Mouse (Mus musculus) hindbrain, embryonic 14.5 days (tissue): Measurements from ENCODE around the gene Baz2a. TPM values are rescaled to one million over a fixed set of nuclear protein-coding genes. Genes with fewer than 3 reads are reported as not detected.
A peak's percentile ranks its signal among the peaks of the same experiment; 100 is the strongest.
"Not testable (repeated sequence)": the region's sequence is repeated elsewhere in the genome, so short reads cannot be mapped to it uniquely, and the experiment has no call there.

Source experiments
- ATAC-seq: fragments of 200-750 bp; cut with Nextera tagmentation; 2 replicates; pipeline ENCODE4 v1.8.0; 2017; ENCODE audit warnings: moderate number of reproducible peaks, mild to moderate bottlenecking, moderate TSS enrichment, moderate library complexity; ENCODE audit not compliant: low FRiP score
- DNase-seq: peaks from one replicate; pipeline ENCODE4 v3.0.0-alpha.2; 2015; ENCODE audit warnings: low spot score
- H3K27ac ChIP-seq: fragments of 300-500 bp; sonication (generic); 2 replicates; pipeline ENCODE4 v1.5.1; 2014; ENCODE audit warnings: mild to moderate bottlenecking, moderate library complexity
- H3K27me3 ChIP-seq: fragments of 300-500 bp; sonication (generic); 2 replicates; pipeline ENCODE4 v1.6.1; 2014; ENCODE audit warnings: mild to moderate bottlenecking, low read length, mixed read lengths; ENCODE audit not compliant: control insufficient read depth, insufficient read depth
- H3K36me3 ChIP-seq: fragments of 300-500 bp; sonication (generic); replicated peaks from 2 replicates; pipeline ENCODE4 v1.6.1; 2014; ENCODE audit not compliant: control insufficient read depth, insufficient read depth
- H3K4me1 ChIP-seq: fragments of 300-500 bp; sonication (generic); replicated peaks from 2 replicates; pipeline ENCODE4 v1.6.1; 2014; ENCODE audit warnings: antibody characterized with exemption, low read length, mixed read lengths; ENCODE audit not compliant: control insufficient read depth, insufficient read depth
- H3K4me2 ChIP-seq: fragments of 300-500 bp; sonication (generic); replicated peaks from 2 replicates; pipeline ENCODE4 v1.6.1; 2014; ENCODE audit warnings: mild to moderate bottlenecking, moderate library complexity
- H3K4me3 ChIP-seq: fragments of 300-500 bp; sonication (generic); replicated peaks from 2 replicates; pipeline ENCODE4 v1.5.1; 2014; ENCODE audit warnings: mild to moderate bottlenecking, low read length
- H3K9ac ChIP-seq: fragments of 300-500 bp; sonication (generic); 2 replicates; pipeline ENCODE4 v1.6.1; 2014
- H3K9me3 ChIP-seq: fragments of 300-500 bp; sonication (generic); 2 replicates; pipeline ENCODE4 v1.6.1; 2016; ENCODE audit warnings: low read length; ENCODE audit not compliant: control insufficient read depth
- WGBS: fragments of 180-500 bp; shearing (Covaris S2); extraction: QIAGEN DNeasy Blood & Tissue Kit; methylation state at CpG from one replicate; pipeline ENCODE4 v1.1.7; 2014; 5-methylcytosine and 5-hydroxymethylcytosine counted together
- polyA plus RNA-seq: library from polyadenylated mRNA; unstranded; fragments of >200 nt; fragmentation: Nextera tagmentation; extraction: Ambion mirVana; gene quantifications from 2 replicates; pipeline ENCODE4 v1.2.1, GENCODE M21; 2014

Baz2a gene
- polyA plus RNA-seq, 1 experiment from 2014 or later: 19.0 TPM

- Histone ChIP-seq H3K27me3 (no peaks in the 10 kb centered on the region), H3K4me3 (no peak overlapping the region), H3K9ac (no peak overlapping the region), H3K4me2 (no peak overlapping the region), H3K4me1 (peaks cover 6% of the 10 kb centered on the region), H3K9me3 (no peaks in the 10 kb centered on the region), H3K27ac (no peak overlapping the region), H3K36me3 (peaks cover 40% of the 10 kb centered on the region)
- 96% methylated on average over 8 of the region's 8 CpGs for WGBS
- ATAC-seq: no peak
- DNase-seq: no peak
Observed at GRCm38 (mm10) chr10:128053001-128053400, 38.4 kb upstream of the Baz2a start.

- H3K4me3 ChIP-seq: peak overlapping the region; percentile 61
- peak overlapping the region; percentile 80 for H3K4me2 ChIP-seq
- ATAC-seq: no peak
- DNase-seq: no peak
- 0 out of 2 replicates have a peak, but pooled peaks cover 3% of the 10 kb centered on the region for H3K36me3 ChIP-seq
- no peaks in the 10 kb centered on the region for H3K9me3 ChIP-seq
- peak overlapping the region; percentile 99 for H3K27ac ChIP-seq
- WGBS: under 1% methylated on average over 18 of the region's 18 CpGs
- H3K9ac ChIP-seq: peak overlapping the region; percentile 89
- H3K27me3 ChIP-seq: no peaks in the 10 kb centered on the region
- peaks cover 23% of the 10 kb centered on the region for H3K4me1 ChIP-seq
Observed at GRCm38 (mm10) chr10:128058184-128058583, 33.2 kb upstream of the Baz2a start.

GRCm38 (mm10) chr10:128058601-128059151, 32.7 kb upstream of the Baz2a start, which contains the start of gene Ptges3:
TSS of gene Ptges3 (plus strand) at chr10:128058954.
- DNase-seq: peak; percentile 98
- peaks cover 23% of the 10 kb centered on the region for H3K4me1 ChIP-seq
- under 1% methylated on average over 63 of the region's 72 CpGs for WGBS
- no peaks in the 10 kb centered on the region for H3K9me3 ChIP-seq
- H3K9ac ChIP-seq: peak within 1 kb of the TSS; percentile 89
- peak within 1 kb of the TSS; percentile 99 for H3K27ac ChIP-seq
- no peaks in the 10 kb centered on the region for H3K27me3 ChIP-seq
- 0 out of 2 replicates have a peak, but pooled peaks cover 3% of the 10 kb centered on the region for H3K36me3 ChIP-seq
- peak within 1 kb of the TSS; percentile 61 for H3K4me3 ChIP-seq
- peak within 1 kb of the TSS; percentile 80 for H3K4me2 ChIP-seq
- peak; percentile 93 for ATAC-seq

- ATAC-seq (peak; percentile 41), DNase-seq (no peak)
- no peaks in the 10 kb centered on the region for H3K9me3 ChIP-seq
- peak overlapping the region; percentile 61 for H3K4me3 ChIP-seq
- peak overlapping the region; percentile 80 for H3K4me2 ChIP-seq
- H3K4me1 ChIP-seq: peaks cover 23% of the 10 kb centered on the region
- under 1% methylated on average over 58 of the region's 62 CpGs for WGBS
- H3K27ac ChIP-seq: peak overlapping the region; percentile 99
- no peaks in the 10 kb centered on the region for H3K27me3 ChIP-seq
- H3K36me3 ChIP-seq: 0 out of 2 replicates have a peak, but pooled peaks cover 3% of the 10 kb centered on the region
- H3K9ac ChIP-seq: peak overlapping the region; percentile 89
Observed at GRCm38 (mm10) chr10:128059207-128059981, 32.0 kb upstream of the Baz2a start.

- peaks cover 23% of the 10 kb centered on the region for H3K4me1 ChIP-seq
- no peaks in the 10 kb centered on the region for H3K27me3 ChIP-seq
- no peak overlapping the region for H3K4me3 ChIP-seq
- H3K36me3 ChIP-seq: 0 out of 2 replicates have a peak, but pooled peaks cover 3% of the 10 kb centered on the region
- no peak for DNase-seq
- H3K9ac ChIP-seq: no peak overlapping the region; the same call in 1 of the 2 replicates
- H3K9me3 ChIP-seq: no peaks in the 10 kb centered on the region
- ATAC-seq: no peak
- peak overlapping the region; percentile 80 for H3K4me2 ChIP-seq
- no peak overlapping the region for H3K27ac ChIP-seq
- WGBS: 91% methylated on average over 5 of the region's 5 CpGs
Observed at GRCm38 (mm10) chr10:128061109-128061508, 30.3 kb upstream of the Baz2a start.

- Histone ChIP-seq H3K9me3 (no peaks in the 10 kb centered on the region), H3K27me3 (no peaks in the 10 kb centered on the region), H3K36me3 (0 out of 2 replicates have a peak, but pooled peaks cover 7% of the 10 kb centered on the region), H3K4me1 (peaks cover 23% of the 10 kb centered on the region), H3K27ac (no peak overlapping the region), H3K4me2 (no peak overlapping the region), H3K4me3 (no peak overlapping the region), H3K9ac (no peak overlapping the region)
- ATAC-seq (no peak), DNase-seq (no peak)
- WGBS: 94% methylated on average over 6 of the region's 6 CpGs
Observed at GRCm38 (mm10) chr10:128062221-128062989, 29.0 kb upstream of the Baz2a start.

GRCm38 (mm10) chr10:128066072-128066471, 25.3 kb upstream of the Baz2a start:
- ATAC-seq: no peak
- no peak for DNase-seq
- 89% methylated on average over 5 of the region's 5 CpGs for WGBS
- Histone ChIP-seq H3K9me3 (no peaks in the 10 kb centered on the region), H3K4me2 (no peak overlapping the region), H3K27me3 (no peaks in the 10 kb centered on the region), H3K9ac (no peak overlapping the region), H3K4me3 (no peak overlapping the region), H3K27ac (no peak overlapping the region), H3K36me3 (peaks cover 28% of the 10 kb centered on the region), H3K4me1 (peaks cover 4% of the 10 kb centered on the region; the same call in 1 of the 2 replicates)

GRCm38 (mm10) chr10:128069201-128069600, 22.2 kb upstream of the Baz2a start:
- Histone ChIP-seq H3K9me3 (no peaks in the 10 kb centered on the region), H3K36me3 (peaks cover 58% of the 10 kb centered on the region), H3K9ac (no peak overlapping the region), H3K4me2 (no peak overlapping the region), H3K4me3 (no peak overlapping the region), H3K4me1 (no peaks in the 10 kb centered on the region), H3K27me3 (no peaks in the 10 kb centered on the region), H3K27ac (no peak overlapping the region)
- DNase-seq (no peak), ATAC-seq (no peak)
- WGBS: 94% methylated on average over 4 of the region's 4 CpGs

GRCm38 (mm10) chr10:128070432-128070831, 20.9 kb upstream of the Baz2a start:
- WGBS: 98% methylated on average over 2 of the region's 2 CpGs
- not testable (repeated sequence) for H3K27ac ChIP-seq, H3K4me1 ChIP-seq, H3K4me3 ChIP-seq, ATAC-seq, H3K9me3 ChIP-seq, H3K9ac ChIP-seq, DNase-seq, H3K4me2 ChIP-seq, H3K27me3 ChIP-seq
- H3K36me3 ChIP-seq: peaks cover 69% of the 10 kb centered on the region
